Mouse (Mus musculus): ENCODE data around the gene Mtor. TPM values are rescaled to one million over a fixed set of nuclear protein-coding genes. Genes with fewer than 3 reads are reported as not detected.

Mtor gene
- polyA plus RNA-seq, 1 experiment, result not detected

- 76% methylated on average over 6 of the region's 6 CpGs for WGBS
- no peak overlapping the region for H3K27ac ChIP-seq (ENCODE audit: insufficient read depth, low read depth, low read length)
- H3K4me1 ChIP-seq (ENCODE audit: control insufficient read depth, insufficient read depth, low read length), result peaks cover 8% of the 10 kb centered on the region
- H3K4me3 ChIP-seq (ENCODE audit: insufficient read depth, low read depth, low read length), result no peak overlapping the region
- TF ChIP-seq CTCF (IDR thresholded peaks at IDR 0.05; ENCODE audit: insufficient read depth, low read depth, low read length) (no peak), POLR2A (IDR thresholded peaks at IDR 0.05; ENCODE audit: insufficient read depth, low read depth, low read length) (no peak)
Measured at GRCm38 (mm10) chr4:148417559-148417958, 30.9 kb upstream of the Mtor start.

- 53% methylated on average over 10 of the region's 10 CpGs for WGBS
Measured at GRCm38 (mm10) chr4:148426950-148427850, 21.2 kb upstream of the Mtor start.

GRCm38 (mm10) chr4:148428544-148428943 lies 19.9 kb upstream of the Mtor start:
- Histone ChIP-seq H3K4me1 (ENCODE audit: control insufficient read depth, insufficient read depth, low read length) (peaks cover 14% of the 10 kb centered on the region), H3K4me3 (ENCODE audit: insufficient read depth, low read depth, low read length) (no peak overlapping the region), H3K27ac (ENCODE audit: insufficient read depth, low read depth, low read length) (no peak overlapping the region)
- 88% methylated on average over 5 of the region's 5 CpGs for WGBS
- TF ChIP-seq POLR2A (IDR thresholded peaks at IDR 0.05; ENCODE audit: insufficient read depth, low read depth, low read length), result no peak
- no peak for TF ChIP-seq CTCF (IDR thresholded peaks at IDR 0.05; ENCODE audit: insufficient read depth, low read depth, low read length)

More at GRCm38 (mm10) chr4:148426950-148427850, 21.2 kb upstream of the Mtor start:
- no peak overlapping the region for H3K4me3 ChIP-seq (ENCODE audit: insufficient read depth, low read depth, low read length)
- no peak overlapping the region for H3K27ac ChIP-seq (ENCODE audit: insufficient read depth, low read depth, low read length)
- TF ChIP-seq POLR2A (IDR thresholded peaks at IDR 0.05; ENCODE audit: insufficient read depth, low read depth, low read length), result no peak
- TF ChIP-seq CTCF (IDR thresholded peaks at IDR 0.05; ENCODE audit: insufficient read depth, low read depth, low read length), result no peak
- H3K4me1 ChIP-seq (ENCODE audit: control insufficient read depth, insufficient read depth, low read length), result peaks cover 14% of the 10 kb centered on the region

- Histone ChIP-seq H3K4me3 (ENCODE audit: insufficient read depth, low read depth, low read length) (no peak overlapping the region), H3K27ac (ENCODE audit: insufficient read depth, low read depth, low read length) (no peak overlapping the region), H3K4me1 (ENCODE audit: control insufficient read depth, insufficient read depth, low read length) (peaks cover 14% of the 10 kb centered on the region)
- WGBS, result 79% methylated on average over 11 of the region's 11 CpGs
- no peak for TF ChIP-seq CTCF (IDR thresholded peaks at IDR 0.05; ENCODE audit: insufficient read depth, low read depth, low read length)
- TF ChIP-seq POLR2A (IDR thresholded peaks at IDR 0.05; ENCODE audit: insufficient read depth, low read depth, low read length), result no peak
Measured at GRCm38 (mm10) chr4:148429121-148429520, 19.3 kb upstream of the Mtor start.

GRCm38 (mm10) chr4:148429686-148430085 lies 18.7 kb upstream of the Mtor start:
- H3K4me1 ChIP-seq (ENCODE audit: control insufficient read depth, insufficient read depth, low read length), result peaks cover 14% of the 10 kb centered on the region
- TF ChIP-seq POLR2A (IDR thresholded peaks at IDR 0.05; ENCODE audit: insufficient read depth, low read depth, low read length), result no peak
- peak; percentile 73 for TF ChIP-seq CTCF (IDR thresholded peaks at IDR 0.05; ENCODE audit: insufficient read depth, low read depth, low read length)
- H3K4me3 ChIP-seq (ENCODE audit: insufficient read depth, low read depth, low read length), result no peak overlapping the region
- H3K27ac ChIP-seq (ENCODE audit: insufficient read depth, low read depth, low read length), result no peak overlapping the region
- 35% methylated on average over 6 of the region's 6 CpGs for WGBS

GRCm38 (mm10) chr4:148430880-148431519 lies 17.4 kb upstream of the Mtor start:
- no peak overlapping the region for H3K27ac ChIP-seq (ENCODE audit: insufficient read depth, low read depth, low read length)
- 87% methylated on average over 11 of the region's 11 CpGs for WGBS
- H3K4me3 ChIP-seq (ENCODE audit: insufficient read depth, low read depth, low read length), result no peak overlapping the region
- TF ChIP-seq POLR2A (IDR thresholded peaks at IDR 0.05; ENCODE audit: insufficient read depth, low read depth, low read length) (no peak), CTCF (IDR thresholded peaks at IDR 0.05; ENCODE audit: insufficient read depth, low read depth, low read length) (no peak)
- H3K4me1 ChIP-seq (ENCODE audit: control insufficient read depth, insufficient read depth, low read length), result peaks cover 14% of the 10 kb centered on the region

- H3K27ac ChIP-seq (ENCODE audit: insufficient read depth, low read depth, low read length), result no peak overlapping the region
- 93% methylated on average over 4 of the region's 4 CpGs for WGBS
- no peak overlapping the region for H3K4me3 ChIP-seq (ENCODE audit: insufficient read depth, low read depth, low read length)
- H3K4me1 ChIP-seq (ENCODE audit: control insufficient read depth, insufficient read depth, low read length), result peaks cover 14% of the 10 kb centered on the region
- TF ChIP-seq POLR2A (IDR thresholded peaks at IDR 0.05; ENCODE audit: insufficient read depth, low read depth, low read length), result no peak
- TF ChIP-seq CTCF (IDR thresholded peaks at IDR 0.05; ENCODE audit: insufficient read depth, low read depth, low read length), result no peak
Measured at GRCm38 (mm10) chr4:148432488-148432887, 15.9 kb upstream of the Mtor start.

- 92% methylated on average over 18 of the region's 18 CpGs for WGBS
- TF ChIP-seq POLR2A (IDR thresholded peaks at IDR 0.05; ENCODE audit: insufficient read depth, low read depth, low read length) (no peak), CTCF (IDR thresholded peaks at IDR 0.05; ENCODE audit: insufficient read depth, low read depth, low read length) (no peak)
- H3K27ac ChIP-seq (ENCODE audit: insufficient read depth, low read depth, low read length), result no peak overlapping the region
Measured at GRCm38 (mm10) chr4:148433336-148433735, 15.1 kb upstream of the Mtor start.

GRCm38 (mm10) chr4:148433813-148434212 lies 14.6 kb upstream of the Mtor start:
- TF ChIP-seq POLR2A (IDR thresholded peaks at IDR 0.05; ENCODE audit: insufficient read depth, low read depth, low read length), result no peak
- no peak for TF ChIP-seq CTCF (IDR thresholded peaks at IDR 0.05; ENCODE audit: insufficient read depth, low read depth, low read length)
- Histone ChIP-seq H3K27ac (ENCODE audit: insufficient read depth, low read depth, low read length) (no peak overlapping the region), H3K4me3 (ENCODE audit: insufficient read depth, low read depth, low read length) (no peak overlapping the region), H3K4me1 (ENCODE audit: control insufficient read depth, insufficient read depth, low read length) (peaks cover 9% of the 10 kb centered on the region)
- 91% methylated on average over 5 of the region's 5 CpGs for WGBS

More at GRCm38 (mm10) chr4:148433336-148433735, 15.1 kb upstream of the Mtor start:
- peaks cover 12% of the 10 kb centered on the region for H3K4me1 ChIP-seq (ENCODE audit: control insufficient read depth, insufficient read depth, low read length)
- H3K4me3 ChIP-seq (ENCODE audit: insufficient read depth, low read depth, low read length), result no peak overlapping the region

All from olfactory bulb, adult 2 months (tissue).